Mouse (Mus musculus): ENCODE data around the gene Gpc3.
A peak's percentile ranks its signal among the peaks of the same experiment; 100 is the strongest.

The Gpc3 gene

DNA sequence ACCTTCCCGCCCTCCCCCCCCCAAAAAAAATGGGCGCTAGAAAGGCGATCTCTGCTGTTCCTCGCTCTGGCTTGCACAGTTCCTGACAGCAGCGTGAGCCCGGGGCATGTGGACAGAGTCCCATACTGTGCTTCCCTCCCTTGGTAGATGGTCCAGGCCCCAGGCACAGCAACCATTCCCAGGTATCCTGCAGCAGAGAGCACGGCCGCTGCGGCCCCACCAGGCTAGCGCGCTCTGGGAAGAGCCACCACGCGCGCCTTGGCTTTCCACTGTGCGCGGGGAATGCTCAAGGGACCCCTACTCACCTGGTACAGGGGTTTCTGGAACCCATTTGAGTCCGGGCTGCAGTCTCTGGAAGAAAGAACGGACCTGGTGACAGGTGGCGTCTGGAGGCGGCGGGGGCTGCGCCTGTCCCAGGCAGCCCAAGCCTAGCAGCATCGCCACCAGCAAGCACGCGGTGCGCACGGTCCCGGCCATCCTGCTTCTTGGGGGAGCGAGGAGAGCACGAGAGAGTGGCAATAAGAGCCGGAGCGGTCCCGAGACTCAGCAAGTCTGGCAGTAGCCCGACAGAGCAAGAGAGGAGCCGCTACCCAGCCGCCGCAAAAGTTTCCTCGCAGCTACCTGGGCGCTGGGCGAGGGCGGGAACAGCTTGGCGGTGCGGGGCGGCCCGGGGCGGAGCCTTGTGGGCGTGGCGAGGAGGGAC is at the start of gene Gpc3:
Gene Gpc3, minus strand, starts transcription at position 623 of the 703 bp plus-strand sequence.
- no peak for DNase-seq (ENCODE audit: low read depth, low spot score)

DNA sequence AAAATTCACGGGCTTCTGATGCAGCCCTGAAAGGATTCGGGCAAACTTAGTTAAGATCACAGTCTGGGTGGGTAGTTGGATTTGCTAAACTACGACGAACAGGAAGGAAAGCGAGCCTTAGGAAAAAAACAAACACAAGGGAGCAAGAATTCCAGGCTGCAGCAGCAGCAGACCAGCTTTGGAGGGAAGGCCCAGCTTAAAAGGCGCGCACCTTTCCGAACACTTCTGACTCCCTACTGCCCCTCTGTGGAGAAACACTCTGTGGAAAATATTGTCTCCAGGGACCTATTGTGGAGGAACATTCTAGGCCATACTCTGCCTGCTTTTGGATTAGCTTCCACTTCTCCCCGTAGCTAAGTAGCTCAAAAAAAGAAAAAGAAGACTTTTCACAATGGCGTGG is 38.2 kb upstream of the Gpc3 start:
- DNase-seq (ENCODE audit: low read depth, low spot score), result peak; percentile 77

DNA sequence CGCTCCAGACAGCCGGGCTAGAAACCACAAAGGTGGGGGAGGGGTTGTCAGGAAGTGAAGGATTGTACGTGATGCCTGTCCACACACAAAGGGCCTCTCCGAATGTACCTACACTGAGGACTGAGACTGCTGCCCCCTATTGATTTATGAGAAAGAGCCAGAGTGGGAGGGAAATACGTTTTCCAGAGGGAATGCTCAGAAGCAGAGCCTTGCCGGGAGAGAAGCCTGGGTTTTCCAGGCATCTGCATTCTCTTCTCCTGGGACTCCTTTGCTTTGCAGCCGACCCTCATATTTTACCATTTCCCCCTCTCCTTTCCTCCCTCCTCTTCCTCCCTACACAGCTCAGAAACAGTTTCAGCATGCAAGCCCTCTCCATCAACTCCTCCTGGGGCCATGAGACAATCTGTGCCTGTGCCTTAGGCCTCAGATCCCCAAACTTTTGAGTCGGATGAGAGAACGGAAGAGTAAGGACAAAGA is 37.8 kb upstream of the Gpc3 start:
- peak; percentile 76 for DNase-seq (ENCODE audit: low read depth, low spot score)

- peak; percentile 31 for DNase-seq (ENCODE audit: low read depth, low spot score)
Measured at GRCm38 (mm10) chrX:52648910-52649785, 35.4 kb upstream of the Gpc3 start.

GRCm38 (mm10) chrX:52644393-52644792 is 30.6 kb upstream of the Gpc3 start:
- no peak for DNase-seq (ENCODE audit: low read depth, low spot score)

GRCm38 (mm10) chrX:52643350-52643749 is 29.6 kb upstream of the Gpc3 start:
- no peak for DNase-seq (ENCODE audit: low read depth, low spot score)

DNA sequence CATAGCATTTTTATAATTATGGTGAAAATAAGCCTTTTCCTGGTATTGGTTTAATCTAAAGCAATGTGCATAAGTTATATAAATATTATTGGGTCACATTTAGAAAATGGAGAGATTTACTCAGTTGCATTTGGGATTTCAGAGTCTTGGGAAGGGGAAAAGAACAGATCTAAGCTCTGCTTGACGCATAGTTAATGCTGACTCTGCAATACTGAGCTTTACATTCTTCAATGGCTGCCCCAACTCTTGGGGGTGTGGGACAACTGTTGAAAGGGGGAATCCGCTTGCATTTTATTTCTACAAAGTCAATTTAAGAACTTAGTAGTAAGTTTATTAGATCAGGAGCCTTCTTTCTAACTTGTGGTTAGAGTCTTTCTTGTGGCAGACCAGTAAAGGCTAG is 28.4 kb upstream of the Gpc3 start:
- no peak for DNase-seq (ENCODE audit: low read depth, low spot score)

DNA sequence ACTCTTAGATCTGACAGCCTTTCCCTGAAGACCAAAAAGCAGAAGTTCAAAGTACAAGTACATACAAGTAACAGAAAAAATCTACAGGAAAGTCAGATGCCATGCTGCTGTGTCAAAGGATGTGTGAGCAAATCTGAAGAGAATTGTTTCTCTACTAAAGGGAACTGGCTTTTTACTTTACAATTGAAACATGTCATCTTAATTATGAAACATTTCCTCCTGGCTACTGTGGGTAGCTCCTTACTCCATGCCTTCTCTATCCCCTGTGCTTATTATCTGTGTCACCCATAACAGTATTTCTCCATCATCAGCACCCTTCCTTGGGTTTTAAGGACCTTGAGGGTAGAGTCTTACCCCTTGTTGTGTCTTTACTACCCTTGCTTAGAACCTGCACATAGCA is 23.7 kb upstream of the Gpc3 start:
- no peak for DNase-seq (ENCODE audit: low read depth, low spot score)

- DNase-seq (ENCODE audit: low read depth, low spot score), result no peak
Measured at GRCm38 (mm10) chrX:52633976-52634375, 20.2 kb upstream of the Gpc3 start.

GRCm38 (mm10) chrX:52632688-52633324 is 19.1 kb upstream of the Gpc3 start:
- no peak for DNase-seq (ENCODE audit: low read depth, low spot score)

- DNase-seq (ENCODE audit: low read depth, low spot score), result no peak
Measured at GRCm38 (mm10) chrX:52626963-52627716, 13.4 kb upstream of the Gpc3 start.

GRCm38 (mm10) chrX:52617813-52618212 is 4.1 kb upstream of the Gpc3 start:
- DNase-seq (ENCODE audit: low read depth, low spot score), result no peak

- peak; percentile 76 for DNase-seq (ENCODE audit: low read depth, low spot score)
Measured at GRCm38 (mm10) chrX:52616152-52616551, 2.4 kb upstream of the Gpc3 start.

GRCm38 (mm10) chrX:52614031-52614381 is 256 bp upstream of the Gpc3 start:
- DNase-seq (ENCODE audit: low read depth, low spot score), result peak; percentile 77

DNA sequence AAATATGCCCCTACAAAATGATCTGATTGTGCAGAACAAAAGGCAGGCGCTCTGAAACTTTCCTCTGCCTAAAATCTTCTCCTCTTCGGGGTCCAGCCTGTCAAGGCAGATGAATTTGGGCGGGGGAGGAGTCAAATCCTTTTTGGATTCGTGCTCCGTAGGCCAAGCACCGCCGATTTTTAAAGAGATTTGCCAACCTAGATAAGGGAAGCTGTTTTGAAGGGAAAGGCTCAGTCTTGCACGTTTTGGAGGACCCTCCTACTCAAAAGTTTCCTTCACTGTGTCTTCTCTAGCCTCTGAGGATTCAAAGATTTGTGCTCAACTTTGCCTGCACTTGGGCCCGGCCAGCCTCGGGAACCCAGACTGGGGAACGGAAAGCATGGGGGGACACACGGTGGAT is 944 bp downstream of the Gpc3 start:
- no peak for DNase-seq (ENCODE audit: low read depth, low spot score)

- no peak for DNase-seq (ENCODE audit: low read depth, low spot score)
Measured at GRCm38 (mm10) chrX:52611987-52612670, 1.6 kb downstream of the Gpc3 start.

GRCm38 (mm10) chrX:52611541-52611940 is 2.2 kb downstream of the Gpc3 start:
- DNase-seq (ENCODE audit: low read depth, low spot score), result no peak

DNA sequence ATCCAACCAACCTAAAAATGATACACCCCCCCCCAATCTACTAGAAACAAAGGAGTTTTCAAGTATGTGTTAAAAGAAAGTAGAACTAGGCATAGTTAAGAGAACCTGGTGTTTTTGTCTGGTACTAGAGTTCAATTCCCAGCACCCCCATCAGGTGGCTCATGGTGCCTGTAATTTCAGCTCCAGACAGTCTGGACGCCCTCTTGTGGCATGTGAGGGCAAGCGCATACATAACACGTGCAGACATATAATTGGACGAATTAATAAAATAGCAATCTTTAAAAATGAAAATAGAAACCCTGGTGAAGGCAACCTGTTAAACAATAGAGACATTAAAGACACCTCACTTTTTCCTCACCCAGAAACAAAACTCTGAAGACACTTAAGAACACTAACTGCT is 10.6 kb downstream of the Gpc3 start:
- no peak for DNase-seq (ENCODE audit: low read depth, low spot score)

GRCm38 (mm10) chrX:52599246-52599645 is 14.5 kb downstream of the Gpc3 start:
- no peak for DNase-seq (ENCODE audit: low read depth, low spot score)

DNA sequence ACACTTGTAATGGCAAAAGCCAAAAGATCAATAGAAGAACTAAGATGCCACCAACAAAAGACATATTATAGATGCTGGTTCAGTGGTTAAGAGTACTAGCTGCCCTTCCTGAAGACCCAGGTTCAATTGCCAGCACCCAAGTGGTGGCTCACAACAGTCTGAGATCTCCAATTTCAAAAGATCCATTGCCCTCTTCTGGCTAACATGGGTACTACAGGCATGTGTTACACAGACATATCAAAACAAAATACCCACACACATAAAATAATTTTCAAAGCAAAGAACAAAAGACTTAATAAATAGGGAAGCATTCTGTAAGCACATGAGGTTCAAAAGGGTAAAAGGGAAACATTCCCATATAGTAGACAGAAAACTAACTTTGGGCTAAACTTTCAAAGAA is 26.1 kb downstream of the Gpc3 start:
- no peak for DNase-seq (ENCODE audit: low read depth, low spot score)

DNA sequence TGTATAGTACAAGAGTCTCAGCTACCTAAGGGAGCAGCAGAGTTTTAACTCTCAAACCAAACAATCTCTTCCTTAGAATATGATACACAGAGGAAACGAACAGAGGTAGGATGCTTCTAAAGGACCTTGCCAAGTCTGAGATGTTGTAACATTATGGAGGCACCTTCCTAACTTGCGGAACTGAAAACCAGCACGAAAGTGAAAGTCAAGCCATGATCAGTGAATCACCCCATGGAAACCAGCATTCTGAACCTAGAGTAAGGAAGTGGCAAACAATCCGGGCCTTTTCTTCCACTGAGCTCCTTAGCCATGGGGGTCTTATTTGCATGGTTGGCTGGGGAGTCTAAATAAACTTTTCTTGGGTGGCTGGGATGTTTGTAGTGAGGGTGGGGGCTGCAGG is 53.8 kb downstream of the Gpc3 start:
- no peak for DNase-seq (ENCODE audit: low read depth, low spot score)
